Mouse (Mus musculus) midbrain, embryonic 16.5 days (tissue): ENCODE data around the gene Dleu7. TPM values are rescaled to one million over a fixed set of nuclear protein-coding genes. Genes with fewer than 3 reads are reported as not detected.

Experiments
- ATAC-seq: fragments of 200-750 bp; cut with Nextera tagmentation; 2 replicates; pipeline ENCODE4 v1.8.0; 2017; ENCODE audit warnings: moderate TSS enrichment
- H3K27ac ChIP-seq: fragments of 300-500 bp; sonication (generic); 2 replicates; pipeline ENCODE4 v1.5.1; 2014; ENCODE audit warnings: mild to moderate bottlenecking, low read length, mixed read lengths
- H3K27me3 ChIP-seq: fragments of 300-500 bp; sonication (generic); 2 replicates; pipeline ENCODE4 v1.6.1; 2014; ENCODE audit warnings: low read depth, low read length, mixed read lengths; ENCODE audit not compliant: control insufficient read depth, insufficient read depth
- H3K36me3 ChIP-seq: fragments of 300-500 bp; sonication (generic); 2 replicates; pipeline ENCODE4 v1.6.1; 2014; ENCODE audit warnings: mild to moderate bottlenecking, low read length, moderate library complexity, mixed read lengths; ENCODE audit not compliant: control insufficient read depth, insufficient read depth
- H3K4me1 ChIP-seq: fragments of 300-500 bp; sonication (generic); 2 replicates; pipeline ENCODE4 v1.6.1; 2014; ENCODE audit warnings: mild to moderate bottlenecking, low read length, mixed read lengths; ENCODE audit not compliant: control insufficient read depth, insufficient read depth
- H3K4me2 ChIP-seq: fragments of 300-500 bp; sonication (generic); 2 replicates; pipeline ENCODE4 v1.6.1; 2014; ENCODE audit warnings: mild to moderate bottlenecking, low read length, mixed read lengths
- H3K4me3 ChIP-seq: fragments of 300-500 bp; sonication (generic); 2 replicates; pipeline ENCODE4 v1.5.1; 2014; ENCODE audit warnings: low read depth, mild to moderate bottlenecking, low read length, moderate library complexity, mixed read lengths
- H3K9ac ChIP-seq: fragments of 300-500 bp; sonication (generic); 2 replicates; pipeline ENCODE4 v1.6.1; 2014; ENCODE audit warnings: low read depth, low read length, mixed read lengths
- H3K9me3 ChIP-seq: fragments of 300-500 bp; sonication (generic); replicated peaks from 2 replicates; pipeline ENCODE4 v1.6.1; 2014; ENCODE audit warnings: mild to moderate bottlenecking, low read length, mixed read lengths; ENCODE audit not compliant: control insufficient read depth, poor library complexity, severe bottlenecking
- WGBS: fragments of 180-500 bp; shearing (Covaris S2); extraction: QIAGEN DNeasy Blood & Tissue Kit; methylation state at CpG from one replicate; pipeline ENCODE4 v1.1.7; 2014; 5-methylcytosine and 5-hydroxymethylcytosine counted together
- polyA plus RNA-seq: library from polyadenylated mRNA; unstranded; fragments of >200 nt; fragmentation: Nextera tagmentation; extraction: Ambion mirVana; gene quantifications from 2 replicates; pipeline ENCODE4 v1.2.1, GENCODE M21; 2015

Gene Dleu7
- polyA plus RNA-seq, 1 experiment from 2014 or later, result 18.9 TPM

- Histone ChIP-seq H3K36me3 (no peaks in the 10 kb centered on the region), H3K9me3 (no peaks in the 10 kb centered on the region), H3K4me3 (no peak overlapping the region), H3K9ac (no peak overlapping the region), H3K27ac (no peak overlapping the region), H3K27me3 (no peaks in the 10 kb centered on the region), H3K4me1 (no peaks in the 10 kb centered on the region), H3K4me2 (no peak overlapping the region)
- ATAC-seq, result no peak
- WGBS, result 71% methylated on average over 1 of the region's 1 CpGs
Measured at GRCm38 (mm10) chr14:62235214-62235613, 57.6 kb downstream of the Dleu7 start.

GRCm38 (mm10) chr14:62230968-62231367 is 61.9 kb downstream of the Dleu7 start:
- no peak overlapping the region for H3K9ac ChIP-seq
- no peak overlapping the region for H3K27ac ChIP-seq
- no peak for ATAC-seq
- H3K36me3 ChIP-seq, result no peaks in the 10 kb centered on the region
- no peak overlapping the region for H3K4me2 ChIP-seq
- 47% methylated on average over 3 of the region's 3 CpGs for whole genome bisulfite sequencing
- H3K4me3 ChIP-seq, result no peak overlapping the region
- no peaks in the 10 kb centered on the region for H3K27me3 ChIP-seq
- no peaks in the 10 kb centered on the region for H3K9me3 ChIP-seq
- H3K4me1 ChIP-seq, result no peaks in the 10 kb centered on the region

- no peaks in the 10 kb centered on the region for H3K36me3 ChIP-seq
- H3K4me3 ChIP-seq, result no peak overlapping the region
- no peak overlapping the region for H3K9ac ChIP-seq
- peak overlapping the region; percentile 60; the same call in 1 of the 2 replicates for H3K27ac ChIP-seq
- 24% methylated on average over 5 of the region's 5 CpGs for WGBS
- no peaks in the 10 kb centered on the region for H3K27me3 ChIP-seq
- H3K9me3 ChIP-seq, result no peaks in the 10 kb centered on the region
- no peaks in the 10 kb centered on the region for H3K4me1 ChIP-seq
- peak; percentile 81 for ATAC-seq
- peak overlapping the region; percentile 28 for H3K4me2 ChIP-seq
Measured at GRCm38 (mm10) chr14:62227101-62227500, 65.7 kb downstream of the Dleu7 start.

- Histone ChIP-seq H3K27me3 (no peaks in the 10 kb centered on the region), H3K4me2 (peak overlapping the region; percentile 28), H3K36me3 (no peaks in the 10 kb centered on the region), H3K9ac (no peak overlapping the region), H3K4me3 (no peak overlapping the region), H3K27ac (peak overlapping the region; percentile 60), H3K9me3 (no peaks in the 10 kb centered on the region), H3K4me1 (no peaks in the 10 kb centered on the region)
- ATAC-seq, result peak; percentile 83
- WGBS, result 44% methylated on average over 11 of the region's 11 CpGs
Measured at GRCm38 (mm10) chr14:62226576-62227047, 66.2 kb downstream of the Dleu7 start.

Other genes with a start within 250 kb of the Dleu7 start
- gene Rnaseh2b, start 458 bp downstream of the Dleu7 start, polyA plus RNA-seq, result 27.4 and 32.0 TPM in 2 replicates
- gene Gucy1b2, start 163.2 kb upstream of the Dleu7 start, polyA plus RNA-seq, result 0.44 and 0.55 TPM in 2 replicates